Comparison of ENCODE assay signal across 15 mouse cellular contexts in genomic region chr12:70266494-70266931, GRCm38 (mm10). TPM values are rescaled to one million over a fixed set of nuclear protein-coding genes. Genes with fewer than 3 reads are reported as not detected.
A peak's percentile ranks its signal among the peaks of the same experiment; 100 is the strongest.
DNase-seq lines count a peak whose midpoint lies in the region; ATAC-seq lines count a peak whose summit lies in the region.
"Had no signal": no experiment of that assay in that cellular context is flagged by ENCODE, and none has a peak within 500 bp of the region (broad histone marks: within the 10 kb centered on the region; RNA-seq: fewer than 3 reads in every experiment).

No protein-coding gene starts in this region.

- H3K4me2 ChIP-seq in liver, embryonic 12.5 days, result peak overlapping the region; percentile 7; the same call in 1 of the 2 replicates
- no peak overlapping the region for H3K4me2 ChIP-seq in midbrain, embryonic 14.5 days (ENCODE audit: low read length)

- H3K9ac ChIP-seq in liver, embryonic 12.5 days, result no peak overlapping the region
- no peak overlapping the region for H3K9ac ChIP-seq in midbrain, embryonic 14.5 days (replicated peaks; ENCODE audit: low read length)

- 16% methylated on average over 8 of the region's 8 CpGs for WGBS in heart, embryonic 10.5 days
- WGBS in liver, embryonic 12.5 days (ENCODE audit: insufficient replicate concordance), result 19% methylated on average over 8 of the region's 8 CpGs
- WGBS in midbrain, embryonic 14.5 days, result 49% methylated on average over 8 of the region's 8 CpGs

- intact Hi-C loops in heart, postnatal 14 days (cut with DNase I), result no loop called here

- H3K4me1 ChIP-seq in heart, embryonic 10.5 days, result peaks cover 24% of the 10 kb centered on the region
- no peaks in the 10 kb centered on the region for H3K4me1 ChIP-seq in liver, embryonic 12.5 days
- no peaks in the 10 kb centered on the region for H3K4me1 ChIP-seq in midbrain, embryonic 14.5 days (ENCODE audit: control insufficient read depth, insufficient read depth, low read length)

- H3K4me3 ChIP-seq in heart, embryonic 10.5 days, result peak overlapping the region; percentile 12; the same call in 1 of the 2 replicates
- no peak overlapping the region for H3K4me3 ChIP-seq in liver, embryonic 12.5 days
- H3K4me3 ChIP-seq in midbrain, embryonic 14.5 days (replicated peaks; ENCODE audit: low read depth, low read length), result no peak overlapping the region
- H3K4me3 ChIP-seq: gastrocnemius, adult 2 months had no signal

- no peaks in the 10 kb centered on the region for H3K27me3 ChIP-seq in heart, embryonic 10.5 days (ENCODE audit: insufficient read depth, poor library complexity, severe bottlenecking)
- H3K27me3 ChIP-seq in liver, embryonic 12.5 days (replicated peaks), result no peaks in the 10 kb centered on the region
- no peaks in the 10 kb centered on the region for H3K27me3 ChIP-seq in midbrain, embryonic 14.5 days (ENCODE audit: control insufficient read depth, insufficient read depth, low read length)

- H3K36me3 ChIP-seq in heart, embryonic 10.5 days, result no peaks in the 10 kb centered on the region
- H3K36me3 ChIP-seq in liver, embryonic 12.5 days, result no peaks in the 10 kb centered on the region
- H3K36me3 ChIP-seq in midbrain, embryonic 14.5 days (ENCODE audit: control insufficient read depth, insufficient read depth, low read length), result peaks cover 41% of the 10 kb centered on the region
- H3K36me3 ChIP-seq: G1E had no signal

- H3K9me3 ChIP-seq in heart, embryonic 10.5 days, result no peaks in the 10 kb centered on the region
- H3K9me3 ChIP-seq in liver, embryonic 12.5 days (replicated peaks), result no peaks in the 10 kb centered on the region
- H3K9me3 ChIP-seq in midbrain, embryonic 14.5 days (ENCODE audit: control insufficient read depth, low read length), result no peaks in the 10 kb centered on the region
- H3K9me3 ChIP-seq: G1E had no signal

- ATAC-seq in liver, embryonic 12.5 days, result no peak
- no peak for ATAC-seq in midbrain, embryonic 14.5 days (ENCODE audit: low FRiP score, low TSS enrichment)
- ATAC-seq: activated CD4-positive, CD25-positive, alpha-beta regulatory T cell, adult 4 months had no signal

- peak overlapping the region; percentile 83 for H3K27ac ChIP-seq in heart, embryonic 10.5 days
- no peak overlapping the region for H3K27ac ChIP-seq in liver, embryonic 12.5 days
- no peak overlapping the region for H3K27ac ChIP-seq in midbrain, embryonic 14.5 days (replicated peaks; ENCODE audit: low read depth, low read length)
- H3K27ac ChIP-seq: gastrocnemius, adult 2 months had no signal

- peak; percentile 19 to 28 for DNase-seq in heart, adult 18-20 months
- DNase-seq in heart, postnatal 14 days, result no peak
- peak; percentile 12 for DNase-seq in ZHBTc4 (ENCODE audit: low read depth, low spot score)
- DNase-seq in heart, embryonic 10.5 days (ENCODE audit: low spot score), result peak; percentile 86
- DNase-seq in lung, postnatal 36 days, result no peak
- DNase-seq in cerebellum, adult 11-12 months, result no peak
- no peak for DNase-seq in midbrain, embryonic 14.5 days
- DNase-seq: cerebellum, postnatal 14 days; gastrocnemius, adult 2 months; kidney, postnatal 10 days; lung, postnatal 14 days; thymus, adult 2 months had no signal

RNA-seq across cellular contexts. Expression of gene Pygl, which starts 35.2 kb away (rescaled TPM):
- total RNA-seq in heart, adult 18-20 months (2021), result 10 to 100 TPM in 1 of 2 experiments, 1 to 10 TPM in 1; 3.6 to 22.4 TPM
- total RNA-seq in heart, postnatal 14 days (2021), result 1 to 10 TPM; 5.9 to 8.3 TPM
- 30.3 and 42.6 TPM in 2 replicates for polyA plus RNA-seq in heart, embryonic 10.5 days (2016; fragmentation: Nextera tagmentation; extraction: Ambion mirVana)
- polyA plus RNA-seq in liver, embryonic 12.5 days (2016; fragmentation: Nextera tagmentation; extraction: Ambion mirVana), result 29.4 and 29.5 TPM in 2 replicates
- 5.2 and 6.1 TPM in 2 replicates for polyA plus RNA-seq in midbrain, embryonic 14.5 days (2014; fragmentation: Nextera tagmentation; extraction: Ambion mirVana)
- polyA plus RNA-seq: G1E had no signal

Comparison
In these comparisons a context has a peak if more than half of its experiments do, and no peak if none do; other contexts are left out.
1. DNase-seq: peak in heart, adult 18-20 months (2 of 2), ZHBTc4 (single experiment) and heart, embryonic 10.5 days (single experiment); none in heart, postnatal 14 days (0 of 2), lung, postnatal 36 days (single experiment), cerebellum, adult 11-12 months (single experiment) and midbrain, embryonic 14.5 days (single experiment).